Mouse (Mus musculus) layer of hippocampus, adult 8-10 months (tissue): ENCODE results near the gene Ccdc153. TPM values are rescaled to one million over a fixed set of nuclear protein-coding genes. Genes with fewer than 3 reads are reported as not detected.

Experiments used
- DNase-seq, 2 experiments: peaks; one replicate each; pipeline ENCODE4 v3.0.0; 2022; ENCODE audit warnings: low spot score in 2 of 2
- total RNA-seq, 4 experiments: library from RNA; stranded (reverse); gene quantifications; 2 replicates each; pipeline ENCODE4 v1.2.4; 2022

Ccdc153 gene
- total RNA-seq, 4 experiments from 2014 or later = 2.4 to 10.2 (median 4.0) TPM

DNA sequence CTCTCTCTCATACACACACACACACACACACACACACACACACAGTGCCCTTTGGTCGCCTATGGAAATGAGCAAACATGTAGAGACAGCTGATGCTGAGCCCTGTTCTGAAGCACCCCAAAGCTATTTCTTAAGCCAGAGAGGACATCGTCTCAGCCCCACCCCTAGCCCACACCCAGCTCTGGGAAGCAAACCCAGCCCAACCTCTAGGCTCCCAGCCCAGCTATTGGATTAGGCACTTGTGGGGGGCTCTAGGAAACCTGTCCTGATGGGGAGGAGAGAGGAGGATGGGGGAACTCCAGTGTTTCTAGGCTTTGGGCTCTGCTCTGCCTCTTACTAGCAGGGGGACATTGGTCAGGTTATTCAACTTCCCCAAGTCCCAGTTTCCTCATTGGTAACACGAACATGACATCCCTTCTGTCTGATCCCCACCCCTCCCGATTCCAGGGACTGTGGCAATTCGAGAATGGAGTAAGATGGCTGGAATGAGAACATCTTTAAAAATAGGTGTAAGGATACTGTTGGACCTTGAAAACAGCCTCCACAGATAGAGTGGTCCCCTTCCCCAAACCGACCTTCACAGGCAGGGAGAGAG lies 45.9 kb downstream of the Ccdc153 start:
- no peak for DNase-seq

DNA sequence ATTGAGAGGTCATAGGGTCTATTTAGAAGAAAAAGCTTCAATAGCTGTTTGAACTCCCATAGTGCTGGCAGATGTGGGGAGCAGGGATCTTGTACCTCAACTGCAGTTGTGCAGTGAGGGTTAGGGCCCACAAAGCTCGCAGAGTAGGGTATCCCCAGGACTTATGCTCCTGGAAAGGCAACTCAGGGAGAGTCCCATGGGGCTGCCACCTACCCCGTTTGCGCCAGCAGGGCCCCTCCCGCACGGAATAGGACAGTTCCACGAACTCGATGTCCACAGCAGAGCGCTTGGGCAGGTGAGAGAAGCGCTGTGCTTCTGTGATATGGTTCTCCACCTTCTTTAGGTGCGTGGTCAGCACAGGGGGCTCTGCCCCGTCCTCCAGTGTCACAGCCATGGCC lies 46.5 kb downstream of the Ccdc153 start:
- DNase-seq = no peak

DNA sequence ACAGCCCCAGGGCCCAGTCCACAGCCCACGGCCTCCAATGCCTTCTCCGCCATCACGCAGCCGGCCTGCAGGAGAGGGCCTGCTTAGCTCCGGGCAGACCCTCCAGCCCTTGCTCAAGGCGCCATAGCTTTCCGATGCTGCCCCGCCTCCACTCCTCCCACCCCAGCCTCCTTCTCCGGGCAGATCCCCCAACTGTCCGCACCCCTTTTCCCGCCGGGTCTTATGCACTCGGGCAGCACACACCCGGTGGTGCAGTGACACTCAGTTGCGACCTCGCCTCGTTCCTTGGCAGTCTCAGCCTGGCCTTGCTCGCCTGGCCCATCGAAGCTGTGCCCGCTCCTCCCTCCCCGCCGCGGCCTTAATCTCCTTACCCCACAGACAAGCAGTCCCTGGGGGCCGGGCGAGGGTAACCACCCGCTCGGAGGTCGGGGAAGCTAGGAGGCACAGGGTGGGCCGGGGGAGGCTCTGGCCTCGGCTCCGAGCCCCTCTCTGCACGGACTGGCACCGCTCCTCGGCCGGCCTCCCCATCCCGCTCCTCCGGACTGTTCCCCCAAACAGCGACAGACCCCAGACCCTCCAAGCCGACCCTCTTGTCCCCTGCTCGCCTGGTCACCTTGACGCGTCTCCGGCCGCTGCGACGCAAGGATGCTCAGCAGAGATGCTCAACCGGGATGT lies 47.1 kb downstream of the Ccdc153 start:
- no peak for DNase-seq

DNA sequence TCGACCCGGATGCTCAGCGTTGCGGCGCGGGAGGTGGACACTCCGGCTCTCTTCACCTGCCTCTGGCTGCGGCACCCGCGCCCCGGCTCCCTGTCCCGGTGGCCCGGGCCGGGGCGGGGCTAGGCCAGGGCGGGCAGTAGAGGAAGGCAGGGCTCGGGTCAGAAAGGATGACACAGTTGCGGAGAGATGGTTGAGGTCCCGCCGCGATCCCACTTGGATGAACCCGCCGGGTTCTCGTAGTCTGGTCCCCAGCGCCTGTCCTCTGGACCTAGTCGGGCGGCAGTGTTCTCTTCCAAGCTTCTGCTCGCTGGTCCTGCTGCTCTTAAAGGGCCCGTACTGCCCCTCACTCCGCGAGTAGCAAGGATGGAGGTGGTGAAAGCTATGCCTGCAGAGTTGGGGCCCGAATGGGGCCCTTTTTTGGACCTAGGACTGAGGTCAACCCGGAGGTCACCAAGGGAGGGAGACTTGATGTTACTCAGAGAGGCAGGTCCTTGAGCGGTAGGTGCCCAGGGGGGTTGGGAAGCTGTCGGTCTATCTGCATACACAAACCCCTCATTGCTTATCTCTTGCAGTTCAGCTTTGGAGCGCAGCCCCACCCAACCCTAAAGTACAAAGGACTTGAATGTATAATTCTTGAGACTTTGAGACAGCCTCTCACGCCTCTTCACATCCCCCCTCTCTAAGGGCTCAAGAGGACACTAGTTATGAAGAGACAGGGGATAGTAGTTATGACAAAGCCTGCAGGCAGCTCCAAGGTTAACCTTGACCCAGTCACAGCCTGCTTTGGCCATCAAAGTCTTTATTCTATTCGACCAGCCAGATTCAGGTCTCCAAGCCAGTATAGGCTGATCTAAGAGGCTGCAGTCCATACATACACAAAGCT lies 47.8 kb downstream of the Ccdc153 start, which contains the start of gene Abcg4:
Gene Abcg4 (minus strand): TSS at position 540 of the 883 bp plus-strand sequence.
- DNase-seq = peak in 1 of 2 experiments; percentile 53

DNA sequence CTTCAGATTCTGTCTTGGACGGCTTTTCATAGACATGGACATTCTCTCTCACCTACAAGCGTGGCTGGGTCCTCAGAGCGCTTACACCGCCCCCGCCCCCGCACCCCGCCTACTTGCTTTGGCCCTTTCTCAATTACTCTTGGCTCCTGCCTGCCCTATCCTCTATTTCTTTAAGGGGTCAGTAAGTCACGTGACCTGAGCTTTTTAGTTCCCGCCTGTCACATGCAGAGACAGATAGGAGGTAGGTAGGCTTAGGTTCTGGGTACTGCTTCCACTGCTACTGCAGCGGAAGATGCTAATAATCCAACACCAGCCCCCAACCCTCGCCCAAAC lies 48.4 kb downstream of the Ccdc153 start:
- DNase-seq = no peak

DNA sequence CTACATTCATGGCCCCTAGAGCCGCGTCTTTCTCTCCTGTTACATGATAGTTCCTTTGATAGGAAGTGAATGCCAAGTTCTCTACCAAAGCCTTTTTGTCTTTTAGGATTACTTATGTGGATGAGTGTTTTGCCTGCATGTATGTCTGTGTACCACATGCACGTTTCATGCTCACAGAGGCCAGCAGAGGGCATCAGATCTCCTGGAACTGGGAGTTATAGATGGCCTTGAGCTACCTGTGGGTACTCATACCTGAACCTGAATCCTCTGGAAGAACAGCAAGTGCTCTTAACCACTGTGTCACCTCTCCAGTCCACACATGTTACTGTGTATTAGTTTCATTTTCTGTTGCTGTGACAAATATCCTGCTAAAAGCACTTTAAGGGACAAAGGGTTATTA lies 52.0 kb downstream of the Ccdc153 start:
- DNase-seq = no peak

Other genes with a start within 250 kb of the Ccdc153 start
- gene Thy1, start 197.3 kb upstream of the Ccdc153 start, total RNA-seq = 1,000 to 10,000 TPM in 2 of 4 experiments, 100 to 1,000 TPM in 2; 838 to 6,022 (median 3,337) TPM
- 100 to 1,000 TPM in 1 of 4 experiments, 10 to 100 TPM in 3; 82.1 to 101 (median 90.9) TPM for gene Usp2, start 173.7 kb upstream of the Ccdc153 start, total RNA-seq
- 1 to 10 TPM in 2 of 4 experiments, under 1 TPM in 2; 0.33 to 1.4 (median 0.95) TPM for gene Mfrp, start 138.9 kb upstream of the Ccdc153 start, total RNA-seq
- 10 to 100 TPM; 14.6 to 23.4 (median 18.8) TPM for gene C1qtnf5, start 133.4 kb upstream of the Ccdc153 start, total RNA-seq
- gene Gm49380, start 127.2 kb upstream of the Ccdc153 start, total RNA-seq = 1 to 10 TPM in 1 of 4 experiments, under 1 TPM in 3; 0.43 to 1.1 (median 0.58) TPM
- gene Rnf26, start 127.2 kb upstream of the Ccdc153 start, total RNA-seq = 10 to 100 TPM; 27.2 to 31.7 (median 28.4) TPM
- 10 to 100 TPM; 13.3 to 16.8 (median 14.8) TPM for gene Mcam, start 106.2 kb upstream of the Ccdc153 start, total RNA-seq
- gene Cbl, start 6.6 kb upstream of the Ccdc153 start, total RNA-seq = 10 to 100 TPM; 58.7 to 75.3 (median 65.0) TPM
- gene Pdzd3, start 10.8 kb downstream of the Ccdc153 start, total RNA-seq = 1 to 10 TPM in 3 of 4 experiments, under 1 TPM in 1; 0.49 to 2.0 (median 1.1) TPM
- 10 to 100 TPM in 3 of 4 experiments, 1 to 10 TPM in 1; 8.7 to 13.1 (median 10.5) TPM for gene Nlrx1, start 27.9 kb downstream of the Ccdc153 start, total RNA-seq
- 10 to 100 TPM; 69.2 to 77.6 (median 71.1) TPM for gene Abcg4, start 47.9 kb downstream of the Ccdc153 start, total RNA-seq
- 10 to 100 TPM; 32.0 to 40.3 (median 38.4) TPM for gene Hinfp, start 65.0 kb downstream of the Ccdc153 start, total RNA-seq
- 100 to 1,000 TPM; 177 to 228 (median 205) TPM for gene C2cd2l, start 79.6 kb downstream of the Ccdc153 start, total RNA-seq
- gene Dpagt1, start 85.3 kb downstream of the Ccdc153 start, total RNA-seq = 10 to 100 TPM; 15.1 to 19.7 (median 16.1) TPM
- gene H2afx, start 94.0 kb downstream of the Ccdc153 start, total RNA-seq = 10 to 100 TPM; 40.3 to 44.3 (median 41.6) TPM
- 10 to 100 TPM; 20.2 to 26.9 (median 25.3) TPM for gene Hmbs, start 103.6 kb downstream of the Ccdc153 start, total RNA-seq
- 10 to 100 TPM; 56.4 to 64.6 (median 60.9) TPM for gene Vps11, start 121.0 kb downstream of the Ccdc153 start, total RNA-seq
- gene Hyou1, start 138.8 kb downstream of the Ccdc153 start, total RNA-seq = 100 to 1,000 TPM in 3 of 4 experiments, 10 to 100 TPM in 1; 96.8 to 147 (median 121) TPM
- 10 to 100 TPM; 24.0 to 29.5 (median 28.1) TPM for gene Slc37a4, start 156.2 kb downstream of the Ccdc153 start, total RNA-seq
- 100 to 1,000 TPM; 739 to 859 (median 825) TPM for gene Rps25, start 166.5 kb downstream of the Ccdc153 start, total RNA-seq
- gene Trappc4, start 166.9 kb downstream of the Ccdc153 start, total RNA-seq = 10 to 100 TPM; 63.7 to 73.0 (median 68.9) TPM
- gene Ccdc84, start 177.9 kb downstream of the Ccdc153 start, total RNA-seq = 10 to 100 TPM; 21.1 to 24.9 (median 23.4) TPM
- gene Foxr1, start 200.5 kb downstream of the Ccdc153 start, total RNA-seq = not detected
- not detected for gene Upk2, start 214.3 kb downstream of the Ccdc153 start, total RNA-seq
- gene Bcl9l, start 242.1 kb downstream of the Ccdc153 start, total RNA-seq = 10 to 100 TPM; 61.8 to 68.3 (median 64.9) TPM